Mouse (Mus musculus) retina, postnatal 7 days (tissue): ENCODE data around the gene Krt80.
"Not testable (repeated sequence)": the region's sequence is repeated elsewhere in the genome, so short reads cannot be mapped to it uniquely, and the experiment has no call there.

Source experiments
- DNase-seq: peaks from one replicate; pipeline ENCODE4 v3.0.0-alpha.2; 2012; ENCODE audit warnings: low read depth, low spot score

Krt80 gene

GRCm38 (mm10) chr15:101352047-101352446 is 17.9 kb downstream of the Krt80 start:
- DNase-seq: no peak

- DNase-seq: no peak
Observed at GRCm38 (mm10) chr15:101341797-101342515, 28.0 kb downstream of the Krt80 start.

GRCm38 (mm10) chr15:101339537-101339936 is 30.4 kb downstream of the Krt80 start:
- peak; percentile 79 for DNase-seq

- no peak for DNase-seq
Observed at GRCm38 (mm10) chr15:101338359-101338758, 31.6 kb downstream of the Krt80 start.

GRCm38 (mm10) chr15:101336474-101337174 is 33.3 kb downstream of the Krt80 start:
- DNase-seq: no peak

GRCm38 (mm10) chr15:101333648-101334047 is 36.3 kb downstream of the Krt80 start:
- DNase-seq: no peak

- DNase-seq: no peak
Observed at GRCm38 (mm10) chr15:101333165-101333564, 36.8 kb downstream of the Krt80 start.

- DNase-seq: no peak
Observed at GRCm38 (mm10) chr15:101332370-101332769, 37.6 kb downstream of the Krt80 start.

- no peak for DNase-seq
Observed at GRCm38 (mm10) chr15:101331090-101331489, 38.9 kb downstream of the Krt80 start.

- DNase-seq: no peak
Observed at GRCm38 (mm10) chr15:101329564-101329892, 40.4 kb downstream of the Krt80 start.

- no peak for DNase-seq
Observed at GRCm38 (mm10) chr15:101328876-101329563, 40.9 kb downstream of the Krt80 start.

GRCm38 (mm10) chr15:101327282-101327681 is 42.7 kb downstream of the Krt80 start:
- peak; percentile 61 for DNase-seq

GRCm38 (mm10) chr15:101325991-101326534 is 43.9 kb downstream of the Krt80 start:
- DNase-seq: no peak

- DNase-seq: not testable (repeated sequence)
Observed at GRCm38 (mm10) chr15:101324409-101324808, 45.6 kb downstream of the Krt80 start.

- no peak for DNase-seq
Observed at GRCm38 (mm10) chr15:101323511-101323910, 46.5 kb downstream of the Krt80 start.

GRCm38 (mm10) chr15:101322640-101323039 is 47.3 kb downstream of the Krt80 start:
- no peak for DNase-seq

GRCm38 (mm10) chr15:101322106-101322505 is 47.9 kb downstream of the Krt80 start:
- DNase-seq: no peak

- DNase-seq: no peak
Observed at GRCm38 (mm10) chr15:101321126-101321525, 48.8 kb downstream of the Krt80 start.

- no peak for DNase-seq
Observed at GRCm38 (mm10) chr15:101320618-101321041, 49.3 kb downstream of the Krt80 start.

GRCm38 (mm10) chr15:101320010-101320617 is 49.8 kb downstream of the Krt80 start:
- DNase-seq: no peak

- DNase-seq: no peak
Observed at GRCm38 (mm10) chr15:101318889-101319765, 50.8 kb downstream of the Krt80 start.
